In genomic region chr6:95360084-95360483, GRCm38 (mm10) we compare ENCODE assay signal across 24 mouse cellular contexts. TPM values are rescaled to one million over a fixed set of nuclear protein-coding genes. Genes with fewer than 3 reads are reported as not detected.
DNase-seq lines count a peak whose midpoint lies in the region; ATAC-seq lines count a peak whose summit lies in the region.
"Had no signal": no experiment of that assay in that cellular context is flagged by ENCODE, and none has a peak within 500 bp of the region (broad histone marks: within the 10 kb centered on the region; RNA-seq: fewer than 3 reads in every experiment).

No protein-coding gene starts in this region.

- H3K27ac ChIP-seq in limb, embryonic 13.5 days: no peak overlapping the region; the same call in 1 of the 2 replicates
- no peak overlapping the region for H3K27ac ChIP-seq in limb, embryonic 10.5 days
- H3K27ac ChIP-seq: forebrain, embryonic 12.5 days; limb, embryonic 12.5 days; macrophage had no signal

- 74% methylated on average over 5 of the region's 5 CpGs for WGBS in limb, embryonic 13.5 days
- WGBS in limb, embryonic 10.5 days: 94% methylated on average over 5 of the region's 5 CpGs

- no peak overlapping the region for H3K4me2 ChIP-seq in limb, embryonic 13.5 days (replicated peaks)
- H3K4me2 ChIP-seq: forebrain, embryonic 12.5 days; limb, embryonic 12.5 days; midbrain, embryonic 11.5 days; neural tube, embryonic 13.5 days had no signal

- no peaks in the 10 kb centered on the region for H3K9me3 ChIP-seq in limb, embryonic 13.5 days
- no peaks in the 10 kb centered on the region for H3K9me3 ChIP-seq in limb, embryonic 10.5 days (replicated peaks)
- H3K9me3 ChIP-seq: forebrain, embryonic 12.5 days; G1E; limb, embryonic 12.5 days; neural tube, embryonic 13.5 days had no signal

- peak; percentile 57; the same call in 1 of the 2 replicates for ATAC-seq in limb, embryonic 13.5 days (ENCODE audit: low FRiP score, low read depth)
- ATAC-seq: hindbrain, embryonic 16.5 days; intestine, postnatal 0 days; liver, postnatal 0 days had no signal

- H3K27me3 ChIP-seq in limb, embryonic 13.5 days: no peaks in the 10 kb centered on the region
- H3K27me3 ChIP-seq in limb, embryonic 10.5 days (ENCODE audit: low read depth, poor library complexity, severe bottlenecking): no peaks in the 10 kb centered on the region
- H3K27me3 ChIP-seq: forebrain, embryonic 12.5 days; limb, embryonic 12.5 days; neural tube, embryonic 13.5 days had no signal

- H3K4me1 ChIP-seq in limb, embryonic 13.5 days: peaks cover 6% of the 10 kb centered on the region; the same call in 1 of the 2 replicates
- H3K4me1 ChIP-seq in limb, embryonic 10.5 days: no peaks in the 10 kb centered on the region
- H3K4me1 ChIP-seq: forebrain, embryonic 12.5 days had no signal

- H3K36me3 ChIP-seq in limb, embryonic 13.5 days: no peaks in the 10 kb centered on the region
- no peaks in the 10 kb centered on the region for H3K36me3 ChIP-seq in limb, embryonic 10.5 days
- H3K36me3 ChIP-seq: forebrain, embryonic 12.5 days; G1E; limb, embryonic 12.5 days; neural tube, embryonic 13.5 days had no signal

- peak; percentile 12 to 25 for DNase-seq in heart, adult 9 months (ENCODE audit: low spot score in 2 of 2)
- DNase-seq in heart, postnatal 4 days: no peak
- DNase-seq in limb, embryonic 10.5 days (ENCODE audit: low spot score): no peak
- peak; percentile 22 for DNase-seq in Muller cell, postnatal 12 days (ENCODE audit: inconsistent ontology term)
- DNase-seq in skeletal muscle tissue, adult 2 months (ENCODE audit: low read depth, low spot score): peak; percentile 25
- DNase-seq in urinary bladder, postnatal 36 days (ENCODE audit: low spot score in 2 of 2): no peak
- DNase-seq: cerebellum, postnatal 10 days; kidney, postnatal 10 days; liver, postnatal 0 days; thymus, postnatal 4 days had no signal

- H3K4me3 ChIP-seq in limb, embryonic 13.5 days: no peak overlapping the region
- no peak overlapping the region for H3K4me3 ChIP-seq in limb, embryonic 10.5 days
- H3K4me3 ChIP-seq: forebrain, embryonic 12.5 days; limb, embryonic 12.5 days; neural tube, embryonic 13.5 days had no signal

- no peak overlapping the region for H3K9ac ChIP-seq in limb, embryonic 13.5 days
- H3K9ac ChIP-seq: forebrain, embryonic 12.5 days; limb, embryonic 12.5 days; liver, postnatal 0 days; neural tube, embryonic 13.5 days had no signal

RNA-seq across cellular contexts. Expression of gene Gm10234, which starts 38.2 kb away (rescaled TPM):
- total RNA-seq in heart, postnatal 4 days (2021): not detected
- not detected in 2 replicates for polyA plus RNA-seq in limb, embryonic 13.5 days (2015; fragmentation: Nextera tagmentation; extraction: Ambion mirVana)
- not detected in 2 replicates for polyA plus RNA-seq in limb, embryonic 10.5 days (2016; fragmentation: Nextera tagmentation; extraction: Ambion mirVana)
- total RNA-seq: adrenal gland, postnatal 4 days; G1E; heart, postnatal 25 days; layer of hippocampus, postnatal 14 days had no signal
- polyA plus RNA-seq: forebrain, embryonic 12.5 days; G1E; gonadal fat pad, adult 2 months; hindbrain, embryonic 16.5 days; intestine, postnatal 0 days; limb, embryonic 12.5 days; liver, postnatal 0 days; macrophage; midbrain, embryonic 11.5 days; neural tube, embryonic 13.5 days; small intestine, adult 2 months had no signal

Comparison
In these comparisons a context has a peak if more than half of its experiments do, and no peak if none do; other contexts are left out.
1. DNase-seq: peak in heart, adult 9 months (2 of 2), Muller cell, postnatal 12 days (single experiment) and skeletal muscle tissue, adult 2 months (single experiment); none in heart, postnatal 4 days (single experiment), limb, embryonic 10.5 days (single experiment) and urinary bladder, postnatal 36 days (0 of 2).